Mouse (Mus musculus): Measurements from ENCODE around the gene Psat1.

DNA sequence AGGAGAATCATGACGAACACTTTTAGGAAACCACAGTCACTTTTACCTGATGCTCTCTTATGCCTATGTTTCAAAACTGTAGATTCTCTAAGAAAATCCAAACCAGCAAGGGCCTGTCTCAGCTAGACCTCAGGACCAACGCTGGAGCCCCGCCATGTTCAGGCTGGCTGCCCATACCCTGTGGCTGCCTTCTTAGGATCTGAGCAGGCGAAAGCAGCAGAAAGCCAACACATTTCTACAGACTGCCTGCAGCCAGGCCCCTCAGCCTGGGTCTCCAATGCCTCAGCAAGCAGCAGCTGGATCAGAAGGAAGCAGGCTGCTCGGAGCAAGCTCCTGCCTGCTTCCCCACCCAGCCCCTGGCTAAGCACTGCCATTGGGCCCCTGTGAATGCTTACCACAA lies 35.7 kb downstream of the Psat1 start:
- no peak for TF ChIP-seq POLR2A (IDR thresholded peaks at IDR 0.05; ENCODE audit: insufficient read length, low read depth)
- TF ChIP-seq POLR2AphosphoS2 (IDR thresholded peaks at IDR 0.05; ENCODE audit: insufficient read length, low read depth), result no peak
- no peak for TF ChIP-seq MAX (IDR thresholded peaks at IDR 0.05; ENCODE audit: low read depth)
- no peak for TF ChIP-seq TCF12 (IDR thresholded peaks at IDR 0.05; ENCODE audit: insufficient read depth, poor library complexity, severe bottlenecking)
- TF ChIP-seq E2F4 (IDR thresholded peaks at IDR 0.05; ENCODE audit: insufficient read depth), result no peak
- TF ChIP-seq USF1 (IDR thresholded peaks at IDR 0.05; ENCODE audit: low read depth), result no peak
- TF ChIP-seq TCF3 (IDR thresholded peaks at IDR 0.05; ENCODE audit: insufficient read length, low read depth), result no peak
- no peak for TF ChIP-seq CEBPB (IDR thresholded peaks at IDR 0.05; ENCODE audit: insufficient read depth, poor library complexity, severe bottlenecking)
- no peak for TF ChIP-seq REST (IDR thresholded peaks at IDR 0.05; ENCODE audit: insufficient read depth, insufficient read length)
- no peak for TF ChIP-seq MYOD1 (IDR thresholded peaks at IDR 0.05; ENCODE audit: control insufficient read depth in 1 of 3, insufficient read length in 2 of 3, low read depth in 2 of 3)

Measured in myocyte (in vitro differentiated cells).